Mouse (Mus musculus) neural tube, embryonic 15.5 days (tissue): ENCODE data around the gene Slc12a6. TPM values are rescaled to one million over a fixed set of nuclear protein-coding genes. Genes with fewer than 3 reads are reported as not detected.

Experiments
- ATAC-seq: fragments of 200-750 bp; cut with Nextera tagmentation; 2 replicates; pipeline ENCODE4 v1.8.0; 2017; ENCODE audit warnings: mild to moderate bottlenecking, moderate TSS enrichment, moderate library complexity; ENCODE audit not compliant: low FRiP score
- H3K27ac ChIP-seq: fragments of 300-500 bp; sonication (generic); replicated peaks from 2 replicates; pipeline ENCODE4 v1.5.1; 2015; ENCODE audit warnings: mild to moderate bottlenecking, inconsistent platforms
- H3K27me3 ChIP-seq: fragments of 300-500 bp; sonication (generic); replicated peaks from 2 replicates; pipeline ENCODE4 v1.6.1; 2015; ENCODE audit warnings: inconsistent platforms
- H3K36me3 ChIP-seq: fragments of 300-500 bp; sonication (generic); 2 replicates; pipeline ENCODE4 v1.6.1; 2015; ENCODE audit warnings: inconsistent platforms
- H3K4me1 ChIP-seq: fragments of 300-500 bp; sonication (generic); 2 replicates; pipeline ENCODE4 v1.6.1; 2015; ENCODE audit warnings: inconsistent platforms
- H3K4me2 ChIP-seq: fragments of 300-500 bp; sonication (generic); 2 replicates; pipeline ENCODE4 v1.6.1; 2015; ENCODE audit warnings: inconsistent platforms, mild to moderate bottlenecking, moderate library complexity
- H3K4me3 ChIP-seq: fragments of 300-500 bp; sonication (generic); replicated peaks from 2 replicates; pipeline ENCODE4 v1.5.1; 2015; ENCODE audit warnings: mild to moderate bottlenecking, inconsistent platforms
- H3K9ac ChIP-seq: fragments of 300-500 bp; sonication (generic); replicated peaks from 2 replicates; pipeline ENCODE4 v1.6.1; 2015; ENCODE audit warnings: mild to moderate bottlenecking, inconsistent platforms
- H3K9me3 ChIP-seq: fragments of 300-500 bp; sonication (generic); replicated peaks from 2 replicates; pipeline ENCODE4 v1.6.1; 2016; ENCODE audit warnings: inconsistent platforms
- WGBS: fragments of 180-500 bp; shearing (Covaris S2); methylation state at CpG from one replicate; pipeline ENCODE4 v1.1.7; 2015; ENCODE audit warnings: mixed read lengths; 5-methylcytosine and 5-hydroxymethylcytosine counted together
- polyA plus RNA-seq: library from polyadenylated mRNA; unstranded; fragments of >200 nt; fragmentation: Nextera tagmentation; extraction: Ambion mirVana; gene quantifications from 2 replicates; pipeline ENCODE4 v1.2.1, GENCODE M21; 2015

Gene Slc12a6
- polyA plus RNA-seq, 1 experiment from 2014 or later: 15.2 TPM

DNA sequence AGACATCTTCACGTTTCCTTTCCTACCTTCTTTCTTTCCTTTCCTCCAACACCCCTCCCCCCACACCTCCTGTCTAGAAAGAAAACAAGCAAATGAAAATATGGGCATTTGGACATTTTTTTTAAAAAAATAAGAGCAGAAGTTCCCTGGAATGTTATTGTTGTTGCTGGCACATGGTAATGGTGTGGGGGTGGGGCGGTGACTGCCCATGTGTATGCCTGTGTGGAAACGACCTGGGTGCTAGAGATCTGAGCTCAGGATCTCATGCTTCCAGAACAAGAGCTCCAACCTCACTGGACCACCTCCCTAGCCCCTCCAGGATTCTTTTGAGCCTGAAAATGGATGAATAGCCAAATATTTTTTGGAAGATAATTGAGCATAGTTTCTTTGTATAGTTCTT, 75.5 kb downstream of the Slc12a6 start:
- Histone ChIP-seq H3K4me1 (no peaks in the 10 kb centered on the region), H3K4me3 (no peak overlapping the region), H3K27me3 (no peaks in the 10 kb centered on the region), H3K27ac (no peak overlapping the region), H3K4me2 (no peak overlapping the region), H3K9me3 (no peaks in the 10 kb centered on the region), H3K36me3 (peaks cover 44% of the 10 kb centered on the region), H3K9ac (no peak overlapping the region)
- 75% methylated on average over 3 of the region's 3 CpGs for WGBS
- ATAC-seq: no peak

- no peaks in the 10 kb centered on the region for H3K4me1 ChIP-seq
- H3K36me3 ChIP-seq: peaks cover 40% of the 10 kb centered on the region
- no peaks in the 10 kb centered on the region for H3K9me3 ChIP-seq
- H3K4me2 ChIP-seq: no peak overlapping the region
- no peak for ATAC-seq
- 94% methylated on average over 3 of the region's 3 CpGs for WGBS
- H3K27me3 ChIP-seq: no peaks in the 10 kb centered on the region
- no peak overlapping the region for H3K27ac ChIP-seq
- no peak overlapping the region for H3K9ac ChIP-seq
- H3K4me3 ChIP-seq: no peak overlapping the region
Measured at GRCm38 (mm10) chr2:112348246-112348645, 82.6 kb downstream of the Slc12a6 start.

DNA sequence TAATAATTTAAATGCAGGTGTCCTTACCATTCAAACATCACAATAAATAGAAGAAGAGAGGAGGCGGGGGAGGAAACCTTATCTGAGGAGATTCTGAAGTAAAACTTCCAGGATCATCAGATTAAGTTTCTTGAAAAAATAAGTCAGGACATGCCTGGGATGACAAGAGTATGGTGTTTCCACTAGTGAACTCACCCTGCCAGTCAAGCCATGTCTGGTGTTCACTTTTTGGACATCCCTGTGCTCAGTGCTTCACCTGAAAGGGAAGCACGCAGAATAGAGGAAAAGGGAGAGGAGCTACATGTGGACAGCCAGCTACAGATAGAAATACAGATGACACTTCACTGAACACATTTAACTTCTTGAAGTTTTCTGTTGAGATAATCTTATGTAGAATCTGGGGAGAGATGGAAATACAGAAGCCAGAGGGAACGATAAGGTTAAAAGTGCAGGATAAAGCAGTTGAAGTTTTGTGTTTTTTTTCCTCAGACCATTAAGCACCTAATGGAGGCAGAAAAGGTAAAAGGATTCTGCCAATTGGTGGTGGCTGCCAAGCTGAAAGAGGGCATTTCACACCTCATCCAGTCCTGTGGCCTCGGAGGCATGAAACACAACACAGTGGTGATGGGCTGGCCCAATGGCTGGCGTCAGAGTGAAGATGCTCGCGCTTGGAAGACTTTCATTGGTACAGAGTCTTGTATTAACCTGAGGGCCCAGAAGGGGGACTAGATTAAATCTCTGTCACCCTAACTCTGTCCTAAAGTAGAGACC, 88.2 kb downstream of the Slc12a6 start:
- Histone ChIP-seq H3K4me3 (no peak overlapping the region), H3K9ac (no peak overlapping the region), H3K4me1 (no peaks in the 10 kb centered on the region), H3K27ac (no peak overlapping the region), H3K9me3 (no peaks in the 10 kb centered on the region), H3K36me3 (peaks cover 72% of the 10 kb centered on the region), H3K27me3 (no peaks in the 10 kb centered on the region), H3K4me2 (no peak overlapping the region)
- 90% methylated on average over 7 of the region's 7 CpGs for WGBS
- ATAC-seq: no peak

- no peak for ATAC-seq
- Histone ChIP-seq H3K9me3 (no peaks in the 10 kb centered on the region), H3K27me3 (no peaks in the 10 kb centered on the region), H3K27ac (no peak overlapping the region), H3K36me3 (peaks cover 86% of the 10 kb centered on the region), H3K4me2 (no peak overlapping the region), H3K9ac (no peak overlapping the region), H3K4me1 (no peaks in the 10 kb centered on the region), H3K4me3 (no peak overlapping the region)
- 91% methylated on average over 2 of the region's 2 CpGs for WGBS
Measured at GRCm38 (mm10) chr2:112359611-112360010, 94.0 kb downstream of the Slc12a6 start.

- H3K27ac ChIP-seq: no peak overlapping the region
- H3K36me3 ChIP-seq: peaks cover 85% of the 10 kb centered on the region
- no peak for ATAC-seq
- no peaks in the 10 kb centered on the region for H3K27me3 ChIP-seq
- WGBS: 93% methylated on average over 12 of the region's 12 CpGs
- H3K9me3 ChIP-seq: no peaks in the 10 kb centered on the region
- no peaks in the 10 kb centered on the region for H3K4me1 ChIP-seq
- H3K9ac ChIP-seq: no peak overlapping the region
- no peak overlapping the region for H3K4me3 ChIP-seq
- H3K4me2 ChIP-seq: no peak overlapping the region
Measured at GRCm38 (mm10) chr2:112360012-112360780, 94.6 kb downstream of the Slc12a6 start.

GRCm38 (mm10) chr2:112360781-112361169, 95.2 kb downstream of the Slc12a6 start:
- Histone ChIP-seq H3K36me3 (peaks cover 79% of the 10 kb centered on the region), H3K27me3 (no peaks in the 10 kb centered on the region), H3K4me2 (no peak overlapping the region), H3K4me1 (no peaks in the 10 kb centered on the region), H3K9me3 (no peaks in the 10 kb centered on the region), H3K9ac (no peak overlapping the region), H3K4me3 (no peak overlapping the region), H3K27ac (no peak overlapping the region)
- no peak for ATAC-seq
- WGBS: 87% methylated on average over 2 of the region's 2 CpGs

- Histone ChIP-seq H3K4me3 (peak overlapping the region; percentile 71), H3K4me1 (peaks cover 15% of the 10 kb centered on the region), H3K27ac (peak overlapping the region; percentile 93), H3K9ac (peak overlapping the region; percentile 76), H3K4me2 (peak overlapping the region; percentile 86), H3K27me3 (no peaks in the 10 kb centered on the region), H3K36me3 (peaks cover 23% of the 10 kb centered on the region), H3K9me3 (no peaks in the 10 kb centered on the region)
- WGBS: 20% methylated on average over 15 of the region's 15 CpGs
- peak; percentile 53; the same call in 1 of the 2 replicates for ATAC-seq
Measured at GRCm38 (mm10) chr2:112367222-112367621, 101.6 kb downstream of the Slc12a6 start.

GRCm38 (mm10) chr2:112367726-112368673, 102.4 kb downstream of the Slc12a6 start, which contains the start of gene Emc4:
Gene Emc4 (minus strand): TSS chr2:112368027.
- H3K36me3 ChIP-seq: peaks cover 19% of the 10 kb centered on the region
- 2% methylated on average over 46 of the region's 46 CpGs for WGBS

DNA sequence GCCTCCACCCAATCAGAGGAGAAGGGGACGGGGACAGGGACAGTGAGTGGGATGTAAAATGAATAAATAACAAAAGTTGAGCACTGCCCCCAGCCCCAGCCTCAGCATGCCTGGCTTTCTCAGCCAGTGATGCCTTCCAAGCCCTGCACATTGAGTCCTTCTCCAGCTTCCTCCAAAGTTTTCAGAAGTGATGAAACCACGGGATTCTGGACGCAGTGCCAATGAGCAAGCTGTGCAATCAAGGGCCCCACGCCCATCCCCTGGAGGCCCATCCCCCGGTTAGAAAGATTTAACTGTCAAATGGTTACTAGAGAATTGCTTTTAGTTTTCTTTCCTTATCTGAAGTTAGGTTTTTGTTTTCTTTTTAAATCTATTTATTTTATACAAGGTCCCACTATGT, 104.3 kb downstream of the Slc12a6 start:
- peaks cover 15% of the 10 kb centered on the region for H3K4me1 ChIP-seq
- no peaks in the 10 kb centered on the region for H3K9me3 ChIP-seq
- WGBS: 72% methylated on average over 5 of the region's 5 CpGs
- no peak overlapping the region for H3K4me2 ChIP-seq
- no peak overlapping the region for H3K9ac ChIP-seq
- no peak overlapping the region for H3K27ac ChIP-seq
- H3K4me3 ChIP-seq: no peak overlapping the region
- H3K36me3 ChIP-seq: no peaks in the 10 kb centered on the region
- no peaks in the 10 kb centered on the region for H3K27me3 ChIP-seq
- no peak for ATAC-seq

More at GRCm38 (mm10) chr2:112367726-112368673, 102.4 kb downstream of the Slc12a6 start, which contains the start of gene Emc4:
- ATAC-seq: peak; percentile 95
- Histone ChIP-seq H3K9ac (peak within 1 kb of the TSS; percentile 76), H3K4me3 (peak within 1 kb of the TSS; percentile 71), H3K27me3 (no peaks in the 10 kb centered on the region), H3K9me3 (no peaks in the 10 kb centered on the region), H3K27ac (peak within 1 kb of the TSS; percentile 93), H3K4me1 (peaks cover 15% of the 10 kb centered on the region), H3K4me2 (peak within 1 kb of the TSS; percentile 86)

DNA sequence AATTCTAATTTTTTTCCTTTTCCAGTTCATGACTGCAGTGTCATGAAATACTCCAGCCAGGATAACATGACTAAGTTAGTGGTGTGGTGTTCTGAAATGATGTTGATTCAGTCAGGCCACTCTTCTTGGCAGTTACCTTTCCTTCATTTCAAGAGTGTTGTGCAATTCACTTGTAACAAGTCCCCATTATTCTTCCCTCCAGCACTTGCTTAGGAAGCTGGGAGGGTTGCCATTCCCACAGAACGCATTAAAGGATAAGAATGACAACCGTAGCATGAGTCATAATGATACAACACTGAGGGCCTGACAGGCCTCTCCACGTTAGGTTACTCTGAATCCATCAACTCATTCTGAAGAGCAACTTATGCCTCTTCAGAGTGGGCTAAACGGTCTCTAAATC, 107.5 kb downstream of the Slc12a6 start:
- 61% methylated on average over 4 of the region's 4 CpGs for WGBS
- Histone ChIP-seq H3K9ac (no peak overlapping the region), H3K36me3 (no peaks in the 10 kb centered on the region), H3K27me3 (peaks cover 5% of the 10 kb centered on the region; the same call in 1 of the 2 replicates), H3K27ac (no peak overlapping the region), H3K4me3 (no peak overlapping the region), H3K4me2 (no peak overlapping the region), H3K9me3 (no peaks in the 10 kb centered on the region), H3K4me1 (0 out of 2 replicates have a peak, but pooled peaks cover 3% of the 10 kb centered on the region)
- ATAC-seq: no peak

- H3K27me3 ChIP-seq: peaks cover 5% of the 10 kb centered on the region; the same call in 1 of the 2 replicates
- H3K4me3 ChIP-seq: no peak overlapping the region
- H3K36me3 ChIP-seq: no peaks in the 10 kb centered on the region
- H3K4me2 ChIP-seq: no peak overlapping the region
- ATAC-seq: no peak
- H3K9me3 ChIP-seq: no peaks in the 10 kb centered on the region
- H3K4me1 ChIP-seq: no peaks in the 10 kb centered on the region
- 60% methylated on average over 5 of the region's 5 CpGs for WGBS
- no peak overlapping the region for H3K27ac ChIP-seq
- no peak overlapping the region for H3K9ac ChIP-seq
Measured at GRCm38 (mm10) chr2:112374610-112375009, 109.0 kb downstream of the Slc12a6 start.
